Mouse (Mus musculus): ENCODE data around the gene Limd2. TPM values are rescaled to one million over a fixed set of nuclear protein-coding genes. Genes with fewer than 3 reads are reported as not detected.
"Not testable (repeated sequence)": the region's sequence is repeated elsewhere in the genome, so short reads cannot be mapped to it uniquely, and the experiment has no call there.

Gene Limd2
- 10 to 100 TPM; 81.2 to 84.6 TPM for total RNA-seq (2021)

GRCm38 (mm10) chr11:106160841-106161721 lies at the start of gene Limd2, which contains the start of gene Gm10840:
Limd2 (minus strand) TSS chr11:106160860.
Gm10840 (plus strand) TSS chr11:106160850.
- intact Hi-C loops (cut with DNase I) = no loop called here
- peak; percentile 82 for DNase-seq

GRCm38 (mm10) chr11:106202123-106202465 lies 41.4 kb upstream of the Limd2 start, which contains the start of gene Strada:
Strada (minus strand) TSS chr11:106202168.
- intact Hi-C loops (cut with DNase I) = no loop called here
- DNase-seq = no peak

GRCm38 (mm10) chr11:106201337-106202122 lies 40.9 kb upstream of the Limd2 start:
- DNase-seq = no peak
- intact Hi-C loops (cut with DNase I) = no loop called here

- DNase-seq = no peak
- intact Hi-C loops (cut with DNase I) = no loop called here
Observed at GRCm38 (mm10) chr11:106200756-106201155, 40.1 kb upstream of the Limd2 start.

- intact Hi-C loops (cut with DNase I); DNase-seq: not testable (repeated sequence)
Observed at GRCm38 (mm10) chr11:106199997-106200396, 39.3 kb upstream of the Limd2 start.

- intact Hi-C loops (cut with DNase I) = no loop called here
- no peak for DNase-seq
Observed at GRCm38 (mm10) chr11:106198277-106198676, 37.6 kb upstream of the Limd2 start.

GRCm38 (mm10) chr11:106195341-106195740 lies 34.7 kb upstream of the Limd2 start:
- DNase-seq = no peak
- intact Hi-C loops (cut with DNase I) = no loop called here

- DNase-seq = no peak
- intact Hi-C loops (cut with DNase I) = no loop called here
Observed at GRCm38 (mm10) chr11:106194891-106195290, 34.2 kb upstream of the Limd2 start.

- intact Hi-C loops (cut with DNase I) = no loop called here
- DNase-seq = no peak
Observed at GRCm38 (mm10) chr11:106194155-106194541, 33.5 kb upstream of the Limd2 start.

GRCm38 (mm10) chr11:106193371-106194154 lies 32.9 kb upstream of the Limd2 start:
- DNase-seq = peak; percentile 99
- intact Hi-C loops (cut with DNase I) = no loop called here

- intact Hi-C loops (cut with DNase I) = no loop called here
- DNase-seq = no peak
Observed at GRCm38 (mm10) chr11:106192657-106193370, 32.2 kb upstream of the Limd2 start.

GRCm38 (mm10) chr11:106192241-106192640 lies 31.6 kb upstream of the Limd2 start:
- intact Hi-C loops (cut with DNase I) = no loop called here

GRCm38 (mm10) chr11:106191716-106192115 lies 31.1 kb upstream of the Limd2 start:
- DNase-seq = no peak
- intact Hi-C loops (cut with DNase I) = no loop called here

More at GRCm38 (mm10) chr11:106192241-106192640, 31.6 kb upstream of the Limd2 start:
- no peak for DNase-seq

- intact Hi-C loops (cut with DNase I) = no loop called here
- DNase-seq = no peak
Observed at GRCm38 (mm10) chr11:106187326-106187725, 26.7 kb upstream of the Limd2 start.

GRCm38 (mm10) chr11:106180449-106180801 lies 19.8 kb upstream of the Limd2 start:
- DNase-seq = no peak
- intact Hi-C loops (cut with DNase I) = no loop called here

GRCm38 (mm10) chr11:106179711-106180448 lies 19.2 kb upstream of the Limd2 start:
- DNase-seq = no peak
- intact Hi-C loops (cut with DNase I) = no loop called here

GRCm38 (mm10) chr11:106178036-106178782 lies 17.5 kb upstream of the Limd2 start:
- intact Hi-C loops (cut with DNase I) = no loop called here
- DNase-seq = no peak

- DNase-seq = no peak
- intact Hi-C loops (cut with DNase I) = no loop called here
Observed at GRCm38 (mm10) chr11:106176372-106176771, 15.7 kb upstream of the Limd2 start.

GRCm38 (mm10) chr11:106175081-106175480 lies 14.4 kb upstream of the Limd2 start:
- intact Hi-C loops (cut with DNase I) = no loop called here
- DNase-seq = no peak
